Mouse (Mus musculus) left cerebral cortex, adult 2 months (tissue): ENCODE results near the gene Tmem165. TPM values are rescaled to one million over a fixed set of nuclear protein-coding genes. Genes with fewer than 3 reads are reported as not detected.
A peak's percentile ranks its signal among the peaks of the same experiment; 100 is the strongest.

Source experiments
- DNase-seq, 2 experiments: peaks; one replicate each; pipeline ENCODE4 v3.0.0; 2021 to 2022; ENCODE audit warnings: low spot score in 2 of 2, mixed read lengths in 1 of 2; ENCODE audit errors: extremely low spot score in 1 of 2
- H3K27ac ChIP-seq: fragments of 200-600 bp; 2 replicates; pipeline ENCODE4 v1.8.1; 2022
- H3K4me3 ChIP-seq: fragments of 200-600 bp; 2 replicates; pipeline ENCODE4 v1.8.1; 2022
- CTCF ChIP-seq: fragments of 200-600 bp; IDR thresholded peaks from 2 replicates; pipeline ENCODE4 v1.8.1; 2022; ENCODE audit warnings: antibody characterized with exemption, mild to moderate bottlenecking, moderate library complexity
- intact Hi-C: fragments of 180-260 bp; cut with DNase I; formaldehyde crosslinking; loops from one replicate; pipeline ENCODE4 v1.15.1; 2025
- long read RNA-seq, 2 experiments: library from polyadenylated mRNA; stranded (forward); transcript quantifications; one replicate each; pipeline ENCODE4 v2.0.0; 2021; ENCODE audit warnings: borderline mapping rate in 2 of 2
- total RNA-seq, 2 experiments: library from RNA; stranded (reverse); gene quantifications; 2 replicates each; pipeline ENCODE4 v1.2.3; 2021

Gene Tmem165
- 10 to 100 TPM; 32.2 to 32.5 TPM for total RNA-seq
- long read RNA-seq, experiment 1, transcript Tmem165-201 (6 exons, 1,897 nt) = major isoform, 61 of 66 reads
- long read RNA-seq, experiment 1, partial matches to known transcripts = 1 of 66 reads
- long read RNA-seq, experiment 1, other reads (novel, unspliced or antisense) = 3 of 66 reads
- long read RNA-seq, experiment 2, transcript Tmem165-201 (6 exons, 1,897 nt) = major isoform, 33 of 34 reads
- long read RNA-seq, experiment 2, partial matches to known transcripts = 0 of 34 reads
- long read RNA-seq, experiment 2, other reads (novel, unspliced or antisense) = 0 of 34 reads

DNA sequence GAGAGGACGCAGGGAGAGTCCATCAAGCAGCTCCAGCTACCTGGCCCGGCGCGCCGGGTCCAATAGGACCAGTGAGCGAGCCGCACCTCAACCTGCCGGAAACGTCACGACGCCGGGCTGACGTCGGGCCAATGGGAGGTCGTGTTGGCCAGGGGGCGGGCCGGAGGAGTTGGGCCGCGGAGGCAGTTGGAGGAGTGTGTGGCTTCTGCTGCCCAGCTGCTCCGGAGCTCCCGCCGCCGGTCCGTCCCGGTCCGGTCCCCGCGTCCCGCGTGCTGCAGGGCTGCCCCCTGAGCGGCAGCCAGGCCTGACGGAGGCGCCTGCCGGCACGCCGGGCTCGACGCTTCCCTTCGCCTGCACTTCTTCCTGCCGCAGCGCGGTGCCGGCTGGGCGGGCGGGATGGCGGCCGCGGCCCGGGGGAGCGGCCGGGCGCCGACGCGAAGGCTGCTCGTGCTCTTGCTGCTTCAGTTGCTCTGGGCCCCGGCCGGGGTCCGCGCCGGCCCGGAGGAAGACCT lies at the start of gene Tmem165:
Gene Tmem165 (plus strand): TSS at position 131 of the 512 bp plus-strand sequence.
- peak; percentile 95 to 96 for DNase-seq
- TF ChIP-seq CTCF = no peak
- intact Hi-C loops = loop anchor here (2.0 to 5.0 kb wide), 2 partner anchors 43 to 118 kb away; partner anchors contain the start of genes Clock and Srd5a3
- Histone ChIP-seq H3K27ac (peak within 1 kb of the TSS; percentile 85), H3K4me3 (peak within 1 kb of the TSS; percentile 87)

DNA sequence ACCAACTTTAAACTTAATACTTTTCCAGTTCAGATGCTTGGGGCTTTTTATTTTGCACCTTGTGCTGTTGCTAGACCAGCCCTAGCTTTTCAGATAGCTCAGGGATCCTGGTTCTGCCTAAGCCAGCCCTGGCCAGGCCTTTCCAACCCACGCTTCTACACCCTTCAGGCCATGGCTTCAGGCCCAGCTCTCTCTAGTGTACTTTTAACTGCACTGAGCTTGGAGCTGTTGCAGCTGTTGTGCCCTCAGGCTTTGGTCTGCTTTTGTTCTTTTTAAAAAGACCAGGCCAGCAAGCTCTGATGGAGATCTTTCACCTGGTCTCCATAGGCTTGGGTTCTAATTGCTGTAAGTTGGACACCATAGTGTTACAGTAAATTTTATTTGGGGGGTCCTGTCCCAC lies 48.0 kb upstream of the Tmem165 start:
- Histone ChIP-seq H3K27ac (no peak overlapping the region), H3K4me3 (no peak overlapping the region)
- intact Hi-C loops = loop anchor here (5.0 kb wide), 1 partner anchor 282 kb away; no protein-coding TSS in a partner anchor
- TF ChIP-seq CTCF = no peak
- no peak for DNase-seq

DNA sequence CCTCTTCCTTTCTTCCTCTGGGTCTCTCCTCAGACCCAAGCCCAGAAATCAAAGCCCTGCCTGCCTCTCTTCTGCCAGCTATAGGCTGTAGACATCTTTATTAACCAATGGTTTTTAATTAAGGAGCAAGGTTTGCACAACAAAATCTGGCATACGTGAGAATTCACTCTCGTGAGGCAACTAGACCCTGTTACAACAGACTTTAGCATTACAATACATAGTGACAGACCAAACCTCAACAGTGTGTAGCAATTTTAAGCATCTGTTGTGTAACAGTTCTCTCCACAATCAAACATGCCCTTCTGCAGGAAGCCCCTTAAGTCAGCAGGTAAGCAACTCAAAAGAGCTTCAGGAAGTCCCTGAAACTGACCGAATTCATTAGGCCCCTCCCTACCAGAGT lies 47.4 kb upstream of the Tmem165 start:
- Histone ChIP-seq H3K4me3 (no peak overlapping the region), H3K27ac (no peak overlapping the region)
- intact Hi-C loops = loop anchor here (5.0 kb wide), 1 partner anchor 281 kb away; no protein-coding TSS in a partner anchor
- no peak for TF ChIP-seq CTCF
- DNase-seq = no peak

DNA sequence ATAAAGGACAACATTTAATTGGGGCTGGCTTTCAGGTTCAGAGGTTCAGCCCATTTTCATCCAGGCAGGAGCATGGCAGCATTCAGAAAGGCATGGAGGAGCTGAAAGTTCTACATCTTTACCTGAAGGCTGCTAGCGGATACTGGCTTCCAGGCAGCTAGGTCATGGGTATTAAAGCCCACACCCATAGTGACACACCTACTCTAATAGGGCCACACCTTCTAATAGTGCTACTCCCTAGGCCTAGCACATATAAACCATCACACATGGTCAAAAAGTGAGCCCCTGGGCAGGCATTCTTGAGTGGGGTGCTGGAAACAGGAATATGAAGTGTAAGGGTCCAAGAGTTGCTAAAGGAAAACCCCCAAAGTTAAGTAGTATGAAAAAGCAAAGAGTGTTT lies 46.1 kb upstream of the Tmem165 start:
- DNase-seq = no peak
- intact Hi-C loops = loop anchor here (5.0 kb wide), 1 partner anchor 280 kb away; no protein-coding TSS in a partner anchor
- Histone ChIP-seq H3K4me3 (no peak overlapping the region), H3K27ac (no peak overlapping the region)
- TF ChIP-seq CTCF = no peak

DNA sequence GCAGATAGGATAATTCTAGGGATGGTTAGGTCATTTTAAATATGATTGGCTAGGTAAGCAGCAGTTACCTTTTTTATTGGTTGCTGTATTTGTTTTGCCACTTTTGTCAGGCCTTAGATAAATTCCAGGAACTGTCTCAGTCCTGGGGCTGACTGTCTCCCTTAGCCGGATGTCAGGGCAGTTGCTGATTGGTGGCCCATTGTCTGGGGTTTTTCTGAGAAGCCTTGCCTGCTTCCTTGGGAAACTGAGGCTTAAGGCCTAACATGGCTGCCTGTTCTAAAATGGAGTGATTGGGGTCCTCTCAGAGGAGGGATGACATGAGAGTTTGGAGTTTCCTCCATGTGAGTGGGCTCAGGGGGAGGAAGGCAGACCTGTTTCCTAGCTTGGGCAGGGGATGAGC lies 45.6 kb upstream of the Tmem165 start:
- intact Hi-C loops = loop anchor here (5.0 kb wide), 1 partner anchor 279 kb away; no protein-coding TSS in a partner anchor

DNA sequence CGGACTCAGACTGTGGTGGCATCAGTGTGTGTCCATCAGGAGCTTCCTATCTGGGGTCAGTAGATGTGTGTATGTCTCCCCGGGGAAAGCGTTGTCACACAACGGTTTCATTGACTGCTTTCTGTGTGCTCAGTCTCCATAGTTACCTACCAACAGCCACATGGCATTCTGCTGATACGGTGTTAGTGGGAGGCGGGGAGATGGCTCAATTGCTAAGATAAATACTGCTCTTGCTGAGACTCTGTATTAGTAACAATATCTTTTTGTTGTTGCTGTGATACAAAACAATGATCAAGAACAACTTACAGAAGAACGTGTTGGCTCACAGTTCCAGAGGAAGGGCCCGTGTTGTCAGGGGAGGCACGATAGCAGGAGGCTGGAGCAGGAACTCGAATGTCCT lies 45.2 kb upstream of the Tmem165 start:
- DNase-seq = no peak
- TF ChIP-seq CTCF = no peak
- no peak overlapping the region for H3K27ac ChIP-seq
- intact Hi-C loops = loop anchor here (5.0 kb wide), 1 partner anchor 279 kb away; no protein-coding TSS in a partner anchor
- H3K4me3 ChIP-seq = no peak overlapping the region

More for the DNA sequence above, 45.6 kb upstream of the Tmem165 start:
- Histone ChIP-seq H3K27ac (no peak overlapping the region), H3K4me3 (no peak overlapping the region)
- no peak for DNase-seq
- no peak for TF ChIP-seq CTCF

DNA sequence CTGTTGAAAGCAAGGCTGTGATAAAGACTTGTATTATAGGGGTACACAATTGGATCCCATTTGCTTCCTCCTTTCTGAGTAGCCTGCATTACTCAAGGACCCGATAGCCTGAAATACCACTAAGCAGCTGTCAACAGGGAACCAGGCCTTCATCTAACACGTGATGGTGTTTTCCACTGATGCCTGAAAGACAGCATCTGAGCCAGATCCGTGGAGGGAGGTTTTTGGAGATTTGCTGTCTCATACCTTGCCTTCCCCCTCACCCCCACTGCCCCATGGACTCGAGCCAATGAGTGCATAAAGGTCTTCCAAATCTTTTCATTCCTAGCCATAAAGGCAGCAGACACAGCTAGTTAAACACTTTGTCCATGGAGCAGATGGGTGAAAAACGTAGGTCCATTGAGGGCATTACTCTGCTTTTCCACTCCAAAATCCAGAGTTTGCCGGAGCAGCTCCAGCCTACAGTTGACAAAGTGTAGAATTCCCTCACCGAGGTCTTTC lies 44.5 kb upstream of the Tmem165 start:
- H3K4me3 ChIP-seq = no peak overlapping the region
- no peak for DNase-seq

DNA sequence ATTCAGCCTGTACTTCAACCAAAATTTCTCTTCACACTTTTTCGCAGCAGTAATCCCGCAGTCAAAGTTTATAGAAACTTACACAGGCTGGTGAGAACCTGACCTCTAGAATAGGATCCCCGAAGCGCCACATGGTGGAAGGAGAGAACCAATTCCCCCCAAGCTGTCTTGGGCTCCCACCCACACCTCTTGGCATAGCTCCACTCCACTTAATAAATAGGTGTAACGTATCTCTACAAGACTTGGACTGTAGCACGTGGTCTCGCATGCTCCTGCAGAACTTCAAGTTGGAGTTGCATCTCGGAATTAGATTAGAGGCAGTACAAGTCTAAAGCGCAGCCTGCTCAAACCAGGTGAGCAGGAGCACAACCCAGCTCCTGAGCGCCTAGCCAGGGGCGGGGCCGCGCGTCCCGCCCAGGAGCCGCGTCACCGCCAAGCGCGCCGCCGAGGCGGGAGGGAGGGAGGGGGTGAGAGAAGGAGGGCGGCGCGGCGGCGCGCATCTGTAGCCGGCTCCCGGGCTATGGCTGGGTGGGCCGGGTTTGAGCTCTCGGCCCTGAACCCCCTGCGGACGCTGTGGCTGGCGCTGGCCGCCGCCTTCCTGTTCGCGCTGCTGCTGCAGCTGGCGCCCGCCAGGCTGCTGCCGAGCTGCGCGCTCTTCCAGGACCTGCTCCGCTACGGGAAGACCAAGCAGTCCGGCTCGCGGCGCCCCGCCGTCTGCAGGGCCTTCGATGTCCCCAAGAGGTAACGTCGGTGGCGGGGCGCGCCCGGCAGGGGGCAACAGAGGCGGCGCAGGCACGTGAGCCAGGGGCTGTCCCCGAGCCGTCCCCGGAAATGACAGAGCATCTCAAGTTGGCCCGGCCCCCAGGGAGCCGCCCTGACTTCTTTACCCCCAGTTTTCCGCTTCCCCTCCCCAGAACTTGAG lies 43.6 kb upstream of the Tmem165 start, which contains the start of gene Srd5a3:
Gene Srd5a3 (plus strand): TSS at position 464 of the 922 bp plus-strand sequence.
- TF ChIP-seq CTCF = peak; percentile 82
- DNase-seq = peak; percentile 92
- Histone ChIP-seq H3K4me3 (peak within 1 kb of the TSS; percentile 79), H3K27ac (peak within 1 kb of the TSS; percentile 99)
- intact Hi-C loops = loop anchor here (2.0 to 10.0 kb wide), 4 partner anchors 43 to 402 kb away; partner anchors contain the start of genes Clock and Tmem165

More for the DNA sequence above, 44.5 kb upstream of the Tmem165 start:
- intact Hi-C loops = loop anchor here (5.0 kb wide), 1 partner anchor 278 kb away; no protein-coding TSS in a partner anchor
- no peak overlapping the region; the same call in 1 of the 2 replicates for H3K27ac ChIP-seq
- no peak for TF ChIP-seq CTCF

DNA sequence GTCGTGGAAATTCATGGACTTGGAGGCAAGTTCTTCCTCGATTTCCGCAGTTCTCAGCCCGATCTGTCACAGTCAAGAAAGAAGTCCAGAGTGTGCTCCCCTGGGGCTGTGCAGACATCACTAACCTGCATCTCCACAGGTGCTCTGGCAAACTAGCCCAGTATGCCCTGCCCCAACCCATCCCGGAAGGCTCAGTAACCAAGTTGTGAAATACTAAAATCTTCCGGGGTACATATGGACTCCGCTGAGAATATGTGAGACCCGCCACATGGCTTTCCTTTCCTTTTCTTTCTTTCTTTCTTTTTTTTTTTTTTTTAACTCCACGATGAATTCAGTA lies 43.0 kb upstream of the Tmem165 start:
- Histone ChIP-seq H3K27ac (peak overlapping the region; percentile 99), H3K4me3 (peak overlapping the region; percentile 79)
- no peak for TF ChIP-seq CTCF
- DNase-seq = no peak
- intact Hi-C loops = loop anchor here (2.0 to 10.0 kb wide), 3 partner anchors 42 to 402 kb away; partner anchors contain the start of genes Clock and Tmem165

DNA sequence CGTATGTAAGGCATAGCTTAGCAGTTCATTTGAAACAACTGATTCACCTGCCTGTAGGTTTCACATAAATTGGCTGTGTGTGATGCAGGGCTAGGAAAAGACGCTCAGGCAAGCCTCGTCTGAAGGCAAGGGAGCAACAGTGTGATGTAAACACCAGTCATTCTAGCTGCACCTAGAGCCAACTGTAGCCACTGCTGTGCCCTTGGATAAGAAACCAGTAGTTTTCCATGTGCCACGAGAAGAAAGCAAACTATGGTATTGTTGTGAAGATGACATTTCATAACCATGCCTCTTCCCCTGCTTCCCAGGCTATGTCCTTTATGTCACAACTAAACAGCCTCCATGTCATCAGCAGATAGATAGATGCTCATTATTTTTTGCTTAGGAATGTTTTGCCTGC lies 40.3 kb upstream of the Tmem165 start:
- Histone ChIP-seq H3K4me3 (no peak overlapping the region), H3K27ac (no peak overlapping the region)
- intact Hi-C loops = loop anchor here (5.0 to 10.0 kb wide), 2 partner anchors 161 to 399 kb away; partner anchors contain the start of gene Clock
- DNase-seq = no peak
- TF ChIP-seq CTCF = no peak

DNA sequence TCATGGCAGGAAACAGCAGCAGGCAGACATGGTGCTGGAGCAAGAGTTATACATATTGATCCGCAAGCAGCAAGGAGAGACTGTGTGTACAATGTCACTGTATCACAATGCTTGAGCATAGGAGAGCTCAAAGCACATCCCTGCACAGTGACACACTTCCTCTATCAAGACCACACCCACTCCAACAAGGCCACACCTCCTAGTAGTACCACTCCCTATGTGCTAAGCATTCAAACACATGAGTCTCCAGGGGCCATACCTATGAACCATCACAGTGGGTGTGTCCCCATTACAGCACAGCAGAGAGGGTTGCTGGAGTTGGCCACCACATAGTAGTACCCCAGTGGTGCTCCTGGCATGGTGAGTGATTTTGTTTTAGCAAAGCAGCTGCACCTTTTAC lies 37.3 kb upstream of the Tmem165 start:
- intact Hi-C loops = loop anchor here (10.0 kb wide), 1 partner anchor 158 kb away; the partner anchor contains the start of gene Clock
- no peak overlapping the region for H3K27ac ChIP-seq
- H3K4me3 ChIP-seq = no peak overlapping the region
- TF ChIP-seq CTCF = no peak
- no peak for DNase-seq
